Mouse (Mus musculus): ENCODE measurements around the gene Tcf7.

The Tcf7 gene

DNA sequence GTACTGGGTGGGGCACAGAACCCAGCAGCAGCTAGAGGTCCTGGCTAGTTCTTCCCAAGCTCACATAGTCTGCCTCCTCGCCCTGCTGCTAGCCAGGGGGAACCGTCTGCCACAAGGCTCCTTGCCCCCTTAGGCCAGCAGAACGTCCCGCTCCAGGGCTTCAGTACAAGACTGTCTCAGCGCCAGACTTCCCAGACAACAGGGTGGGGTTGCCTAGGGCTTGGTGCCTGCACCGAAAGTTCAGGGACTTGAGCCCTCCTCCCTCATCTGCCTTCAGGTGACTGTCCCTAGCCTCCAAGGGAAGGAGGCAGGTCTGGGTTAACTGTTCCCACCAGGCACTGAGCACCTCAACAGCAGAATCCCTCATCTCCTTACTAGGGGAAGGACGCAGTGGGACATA lies 17.9 kb downstream of the Tcf7 start:
- DNase-seq, result no peak

DNA sequence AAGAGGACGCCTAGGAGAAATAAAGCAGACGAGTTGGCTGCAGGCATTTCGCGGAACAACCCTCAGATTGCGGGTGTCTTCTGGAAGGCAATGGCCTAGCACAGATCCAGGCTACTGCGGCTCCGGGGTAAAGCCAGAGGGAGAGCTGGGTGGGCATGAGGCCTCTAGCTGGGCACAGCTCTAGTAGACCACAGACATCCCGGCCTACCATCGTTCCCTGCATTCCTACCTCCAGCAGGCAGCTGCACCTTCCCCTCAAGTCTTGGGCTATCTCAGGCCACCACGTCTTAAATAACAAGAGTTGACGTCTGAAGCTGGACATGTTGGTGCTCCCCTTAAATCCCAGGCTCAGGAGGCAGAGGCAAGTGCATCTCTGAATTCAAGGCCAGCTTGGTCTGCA lies 20.5 kb downstream of the Tcf7 start:
- no peak for DNase-seq

GRCm38 (mm10) chr11:52261937-52262336 lies 20.9 kb downstream of the Tcf7 start:
- no peak for DNase-seq

DNA sequence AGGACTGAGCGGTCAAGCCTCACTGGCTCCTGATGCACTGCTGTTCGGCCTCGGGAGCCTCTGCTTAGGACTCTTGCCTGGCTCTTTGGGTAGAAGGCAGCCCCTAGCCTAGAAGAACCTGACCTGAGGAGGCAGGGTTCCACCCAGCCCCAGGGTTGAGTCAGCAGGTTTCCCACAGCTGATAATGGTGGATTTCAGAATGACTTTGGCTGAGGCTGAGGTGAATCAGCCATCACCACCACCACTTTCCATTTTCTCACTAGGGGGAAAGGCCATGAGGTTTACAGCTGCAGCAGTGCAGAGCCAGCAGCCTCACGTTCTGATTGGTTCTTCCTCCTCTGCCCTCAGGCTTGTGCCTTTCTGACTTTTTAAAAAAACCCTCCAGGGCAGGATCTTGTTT lies 21.9 kb downstream of the Tcf7 start:
- no peak for DNase-seq

DNA sequence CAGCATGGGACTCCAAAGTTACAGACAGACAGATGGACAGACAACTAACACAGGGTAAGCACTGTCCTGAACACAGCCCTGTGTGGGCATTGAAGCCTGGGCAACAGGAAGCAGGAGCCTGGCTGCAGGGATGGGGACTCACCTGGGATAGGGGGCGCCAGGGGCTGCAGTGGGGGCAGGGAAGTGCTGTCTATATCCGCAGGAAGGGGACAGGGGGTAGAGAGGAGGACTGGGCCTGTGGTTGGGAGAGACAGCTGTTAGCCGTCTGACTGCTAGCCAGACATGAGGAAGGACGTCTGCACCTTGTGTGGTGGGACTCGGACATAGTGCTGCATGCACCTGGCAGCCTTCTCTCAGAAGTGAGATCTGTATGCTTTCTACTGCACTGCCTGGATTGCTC lies 24.1 kb downstream of the Tcf7 start:
- DNase-seq, result no peak

DNA sequence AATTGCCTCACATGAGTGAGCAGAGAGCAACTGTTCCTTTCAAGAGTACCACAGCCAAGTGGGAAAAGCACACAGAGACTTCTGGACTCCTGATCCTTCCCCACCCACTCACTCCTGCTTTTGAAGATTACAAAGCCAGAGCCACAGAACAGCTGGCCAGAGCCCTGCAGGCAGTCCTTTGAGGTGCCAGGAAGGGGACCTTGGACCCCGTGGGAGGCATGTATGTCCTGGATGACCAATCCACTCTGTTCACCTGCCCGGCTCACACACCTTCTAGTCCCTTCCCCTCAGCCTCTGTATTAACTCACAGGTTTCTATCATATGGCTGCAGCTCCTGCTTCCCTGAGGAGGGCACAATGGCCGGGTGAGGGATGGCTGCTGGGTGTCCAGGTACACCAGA lies 25.4 kb downstream of the Tcf7 start:
- DNase-seq, result no peak

DNA sequence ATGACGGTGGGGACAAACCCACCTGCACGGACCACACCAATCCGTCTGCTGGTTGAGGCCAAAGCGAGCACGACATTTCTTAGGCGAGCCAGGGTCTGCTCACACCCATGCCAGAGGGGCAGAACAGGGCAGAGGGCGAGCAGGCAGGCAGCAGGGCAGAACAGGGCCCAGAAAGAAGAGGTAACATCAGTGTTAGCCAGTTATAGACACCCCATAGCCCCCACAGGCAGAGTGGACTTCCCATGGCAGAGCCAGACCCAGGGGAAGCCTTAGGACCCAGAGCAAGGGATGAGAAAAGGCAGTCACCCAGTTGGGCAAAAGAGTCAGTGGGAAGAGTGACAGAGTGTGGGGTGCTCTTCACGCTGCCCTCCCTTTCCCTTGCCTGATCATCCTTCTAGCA lies 27.7 kb downstream of the Tcf7 start:
- no peak for DNase-seq

DNA sequence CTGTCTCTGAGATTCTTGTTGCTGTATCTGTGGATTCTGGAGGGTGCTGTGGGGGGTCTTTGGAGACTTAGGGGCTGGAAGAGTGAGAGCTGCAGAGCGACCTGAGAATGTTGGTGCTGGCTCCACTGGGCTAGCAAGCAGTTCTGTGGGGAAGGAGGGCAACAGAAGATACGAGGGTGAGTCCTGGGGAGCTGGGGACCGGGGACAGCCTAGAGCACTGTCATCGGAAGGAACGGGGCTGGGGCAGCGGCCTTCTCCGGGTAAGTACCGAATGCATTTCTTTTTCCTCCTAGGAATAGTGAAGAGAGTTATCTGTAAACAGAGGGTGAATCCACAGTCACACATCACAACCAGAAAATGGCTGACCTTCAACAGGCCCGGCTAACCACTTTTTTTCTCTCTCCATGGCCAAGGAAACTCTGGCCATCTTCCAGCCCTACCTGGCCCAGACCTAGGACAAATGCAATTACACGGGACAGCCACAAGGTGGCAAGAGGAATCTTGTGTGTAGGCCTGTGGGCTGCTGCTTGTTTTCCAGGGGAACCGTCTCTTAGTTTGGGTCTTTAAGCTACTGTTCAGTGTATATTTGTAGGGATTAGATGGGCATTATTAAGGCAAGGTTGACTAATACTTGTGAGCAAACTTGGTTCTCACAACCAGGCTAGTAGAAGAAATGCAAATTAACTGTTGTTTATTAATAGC lies 29.0 kb downstream of the Tcf7 start:
- DNase-seq, result peak; percentile 89

DNA sequence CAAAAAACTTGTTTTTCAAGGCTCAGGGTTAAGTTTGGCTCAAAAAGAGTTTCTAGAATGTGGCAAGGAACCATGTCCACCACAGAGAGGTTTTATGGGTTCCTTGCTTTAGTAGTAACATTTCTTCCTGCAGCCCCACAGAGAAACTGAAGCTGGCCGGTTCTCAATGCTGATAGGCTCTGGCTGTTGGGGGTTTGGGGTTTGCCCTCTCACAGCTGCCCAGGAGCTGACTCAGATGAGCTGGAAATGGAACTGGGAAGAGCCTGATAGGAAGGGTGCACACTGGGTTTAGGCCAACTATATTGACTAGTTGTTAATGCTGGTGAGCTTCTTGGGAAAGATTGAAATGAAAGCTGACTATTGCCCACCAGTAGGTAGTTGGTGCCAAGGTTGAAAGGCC lies 30.1 kb downstream of the Tcf7 start:
- DNase-seq, result no peak

DNA sequence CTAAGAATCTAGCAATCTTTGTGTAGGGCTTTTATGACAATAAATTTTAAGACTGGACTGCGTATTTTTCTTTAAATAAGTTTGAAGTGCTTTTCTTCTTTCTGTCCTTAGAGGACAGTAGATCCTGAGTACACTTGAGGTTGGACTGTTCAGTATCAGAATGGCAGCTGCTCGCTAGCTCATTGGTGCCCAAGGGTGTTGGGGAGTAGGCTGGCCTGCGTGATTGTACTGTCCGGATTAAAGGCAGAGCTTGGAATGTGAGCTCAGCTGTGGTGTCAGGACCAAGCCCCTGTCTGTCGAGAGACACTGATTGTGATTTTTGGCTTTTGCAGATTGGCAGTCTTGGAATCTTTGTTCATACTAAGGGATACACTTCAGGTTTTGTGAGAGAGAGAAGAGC lies 31.0 kb downstream of the Tcf7 start:
- no peak for DNase-seq

DNA sequence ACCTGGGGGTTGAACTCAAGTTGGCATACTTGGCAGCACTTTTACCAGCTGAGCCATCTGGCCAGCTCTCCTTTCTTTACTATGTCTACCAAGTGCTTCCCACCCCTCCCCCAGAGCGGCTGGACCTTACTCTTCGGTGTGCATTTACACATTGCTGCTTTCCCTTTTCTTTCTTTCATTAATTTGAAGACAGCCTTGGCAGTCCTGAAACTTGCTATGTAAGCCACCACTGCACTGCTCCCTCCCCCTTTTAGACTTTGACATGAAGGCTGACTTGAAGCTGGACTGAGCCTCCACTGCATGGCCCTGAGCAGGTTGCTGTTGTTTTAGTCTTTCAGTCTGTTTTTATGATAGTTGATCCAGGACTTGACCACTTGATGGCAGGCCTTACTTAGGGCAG lies 33.4 kb downstream of the Tcf7 start:
- DNase-seq, result no peak

DNA sequence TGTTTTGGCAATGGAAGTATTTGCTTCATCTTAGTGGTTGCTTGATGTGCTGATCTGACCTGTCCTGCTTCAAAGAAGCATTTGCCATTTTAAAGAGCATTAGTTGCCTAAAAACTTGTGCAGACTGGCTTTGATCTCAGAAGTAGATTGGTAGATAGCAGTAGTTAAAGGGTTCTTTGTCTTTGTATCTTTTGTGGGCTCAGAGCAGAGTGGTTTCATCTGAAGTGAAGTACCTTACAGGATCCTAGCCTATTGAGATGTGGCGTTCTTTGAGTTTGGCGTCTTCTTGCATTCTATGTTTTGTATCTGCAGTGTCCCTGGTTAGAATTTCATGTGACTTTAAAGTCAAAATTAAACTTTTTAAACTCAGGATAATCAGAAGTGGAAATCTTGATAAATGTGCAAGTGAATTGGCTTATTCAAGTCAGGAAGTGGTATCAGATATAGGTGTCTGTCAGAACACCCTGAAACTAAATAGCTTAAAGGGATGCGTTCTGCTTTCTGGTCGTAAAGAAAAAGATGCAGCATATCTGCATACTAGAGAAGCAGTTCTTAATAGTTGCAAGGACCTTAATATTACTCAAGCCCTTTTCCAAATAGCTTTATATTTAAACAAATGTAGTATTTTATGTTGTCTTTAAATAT lies 41.8 kb downstream of the Tcf7 start:
- DNase-seq, result no peak

GRCm38 (mm10) chr11:52234509-52234908 lies 48.3 kb downstream of the Tcf7 start:
- DNase-seq, result no peak

DNA sequence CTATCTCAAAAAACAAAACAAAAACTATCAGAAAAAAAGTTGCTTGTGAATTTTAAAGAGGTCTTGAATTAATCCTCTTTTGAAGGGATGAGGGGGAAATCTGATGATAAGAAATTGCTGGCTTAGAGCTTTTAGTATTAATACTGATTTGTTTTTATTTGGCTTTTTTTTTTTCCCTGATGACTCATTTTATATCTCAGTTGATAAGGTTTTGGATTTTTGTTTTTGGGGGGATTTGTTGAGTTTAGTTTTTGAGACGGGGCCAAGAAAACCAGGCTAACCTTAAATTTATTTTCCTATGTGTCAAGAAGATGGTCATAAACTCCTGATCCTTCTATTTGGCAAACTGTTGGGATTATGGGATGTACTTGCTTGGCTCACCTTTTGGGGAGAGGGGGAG lies 48.9 kb downstream of the Tcf7 start:
- no peak for DNase-seq

DNA sequence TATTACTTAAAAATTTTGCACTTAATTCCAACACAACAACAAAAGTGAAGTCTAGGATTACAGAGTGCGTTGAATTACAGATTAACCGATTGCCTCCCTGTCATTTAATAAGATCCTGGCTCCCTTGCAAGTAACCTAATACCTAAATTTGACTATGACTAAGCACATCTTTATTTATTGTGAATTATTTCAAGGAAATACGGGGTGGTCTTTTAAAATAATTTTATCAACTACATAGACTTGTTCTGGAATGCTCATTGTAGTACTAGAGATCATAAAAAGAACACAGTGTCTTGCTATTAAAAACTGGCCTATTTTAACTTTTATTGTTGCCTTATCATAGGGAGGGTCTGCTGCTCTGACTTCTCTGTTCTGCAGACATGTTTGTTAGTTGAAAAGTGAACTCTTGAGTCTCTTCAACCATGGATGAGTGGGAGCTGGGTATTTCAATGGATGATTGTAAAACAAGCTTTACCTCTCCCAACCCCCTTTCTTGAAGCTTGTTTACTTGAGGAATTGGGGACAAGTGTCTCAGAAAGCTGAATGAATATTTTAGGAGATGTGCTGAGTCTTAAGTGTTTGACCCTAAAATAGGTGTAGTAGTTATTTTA lies 49.7 kb downstream of the Tcf7 start:
- DNase-seq, result no peak

DNA sequence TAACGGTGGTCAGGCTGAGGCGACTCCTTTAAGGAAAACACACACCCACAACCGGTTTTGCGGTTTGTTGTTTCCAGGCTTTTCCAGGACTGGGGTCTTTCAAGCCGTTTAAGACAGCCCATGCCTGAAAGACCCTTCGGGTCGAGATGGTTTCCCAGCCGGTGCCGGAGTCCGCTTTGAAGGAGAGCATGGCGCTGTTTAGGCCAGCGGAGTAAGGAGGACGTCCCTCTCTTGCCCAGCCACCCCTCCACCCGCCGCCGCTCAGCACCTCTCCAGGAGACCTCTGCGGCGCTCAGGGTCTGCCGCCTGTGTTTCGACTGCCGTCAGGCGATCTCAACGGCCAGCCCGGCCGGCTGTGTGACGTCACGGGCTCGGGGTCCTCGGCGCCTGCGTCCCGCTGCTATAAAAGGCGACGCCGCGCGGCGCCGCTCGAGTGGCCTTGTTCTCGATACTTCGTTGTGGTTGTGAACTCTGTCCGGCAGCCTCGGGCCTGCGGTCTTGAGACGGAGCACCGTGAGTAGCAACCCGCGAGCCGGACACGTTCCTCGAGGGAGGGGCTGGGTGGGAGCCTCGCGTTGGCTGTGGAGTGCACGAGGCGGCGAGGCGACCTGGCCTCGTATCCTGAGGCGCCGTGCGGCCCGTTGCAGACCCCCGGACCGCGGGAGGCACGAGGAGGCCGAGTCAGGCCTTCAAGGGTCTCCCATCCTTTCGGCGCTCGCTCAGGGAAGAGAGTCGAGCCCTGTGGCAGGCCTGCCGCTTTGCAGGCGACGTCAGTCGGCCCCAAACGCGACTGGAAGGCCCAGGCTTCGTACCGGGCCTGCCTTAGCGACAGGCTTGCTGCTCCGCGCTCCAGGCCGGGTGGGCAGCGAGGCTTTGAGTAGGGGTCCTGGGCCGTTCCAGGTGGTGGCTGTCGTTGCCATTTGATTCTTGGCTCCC lies 50.9 kb downstream of the Tcf7 start, which contains the start of gene Skp1a:
Gene Skp1a, plus strand, starts transcription at position 390 of the 936 bp plus-strand sequence.
- peak; percentile 90 for DNase-seq

DNA sequence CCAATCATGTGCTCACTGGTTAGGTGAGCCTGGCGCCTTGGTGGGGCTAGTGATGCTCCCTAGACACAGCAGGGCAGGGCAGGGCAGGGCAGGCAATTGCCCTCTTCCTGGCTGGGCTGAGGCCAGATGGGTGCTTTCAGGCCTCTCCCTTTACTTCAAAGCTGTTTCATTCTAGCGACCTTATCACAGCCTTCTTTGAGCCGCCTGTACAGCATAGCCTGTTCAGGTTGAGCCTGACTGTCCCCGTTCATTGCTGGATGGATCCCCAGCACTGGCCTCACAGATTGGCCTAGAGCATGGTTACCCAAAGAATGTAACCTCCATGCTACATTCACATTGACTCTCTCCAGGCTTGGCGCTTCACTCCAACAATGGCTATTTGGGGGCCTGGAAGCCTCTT lies 52.1 kb downstream of the Tcf7 start:
- no peak for DNase-seq

DNA sequence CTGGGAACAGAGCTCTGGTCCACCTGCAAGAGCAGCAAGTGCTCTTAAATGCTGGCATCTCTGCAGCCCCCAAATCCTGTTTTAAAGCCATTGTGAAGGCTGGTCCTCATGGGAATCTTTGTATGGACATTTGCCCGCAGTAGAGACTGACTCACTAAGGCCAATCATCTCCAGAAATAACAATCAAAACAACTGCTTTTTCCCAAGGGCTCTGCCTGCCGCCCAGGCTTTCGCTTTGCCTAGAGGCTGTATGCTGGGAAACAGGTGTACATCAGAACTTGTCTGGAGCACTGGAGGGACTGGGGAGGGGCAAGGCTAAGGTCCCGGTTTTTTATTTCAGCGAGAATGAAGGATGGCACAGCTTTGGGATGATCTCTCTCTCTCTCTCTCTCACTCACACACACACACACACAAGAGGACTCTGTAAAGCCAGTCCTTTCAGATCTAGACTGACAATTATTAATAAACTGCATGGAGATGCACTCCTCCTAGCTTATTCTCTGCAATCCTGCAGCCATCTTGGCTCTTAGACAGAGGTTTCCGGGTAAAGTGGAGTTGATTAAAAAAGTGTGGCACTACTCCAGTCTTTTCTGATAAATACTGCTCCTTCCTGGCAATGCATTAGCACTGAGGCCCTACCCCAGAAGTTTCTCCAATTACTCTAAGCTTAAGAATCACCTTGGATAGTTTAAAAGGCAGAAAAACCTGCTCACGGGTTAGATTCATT lies 53.9 kb downstream of the Tcf7 start:
- no peak for DNase-seq

GRCm38 (mm10) chr11:52227466-52228226 lies 55.2 kb downstream of the Tcf7 start:
- DNase-seq, result no peak

GRCm38 (mm10) chr11:52227053-52227452 lies 55.8 kb downstream of the Tcf7 start:
- no peak for DNase-seq

DNA sequence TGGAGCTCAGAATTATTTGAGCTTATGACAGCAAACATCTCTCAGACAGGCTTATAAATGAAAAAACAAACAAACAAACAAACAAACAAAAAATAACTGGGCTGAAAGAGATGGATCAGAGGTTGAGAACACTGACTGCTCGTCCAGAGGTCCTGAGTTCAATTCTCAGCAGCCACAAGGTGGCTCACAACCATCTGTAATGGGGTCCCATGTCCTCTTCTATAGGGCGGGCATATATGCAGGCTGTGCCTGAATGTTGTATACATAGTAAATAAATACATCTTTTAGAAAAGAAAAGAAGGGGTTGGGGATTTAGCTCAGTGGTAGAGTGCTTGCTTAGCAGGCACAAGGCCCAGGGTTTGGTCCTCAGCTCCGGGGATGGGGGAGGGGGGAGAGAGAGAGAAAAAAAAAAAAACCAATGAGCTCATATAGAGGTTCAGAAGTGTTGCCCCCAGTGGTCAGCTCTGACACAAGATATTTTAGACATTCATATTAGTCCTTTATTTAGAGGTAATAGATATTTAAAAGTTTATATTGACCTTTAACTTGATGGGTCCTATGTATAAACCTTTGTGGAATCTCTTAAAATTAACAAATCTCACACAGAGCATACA lies 56.7 kb downstream of the Tcf7 start:
- DNase-seq, result no peak
